Mouse (Mus musculus) ovary, adult 18-20 months (tissue): Measurements from ENCODE around the gene Gm5565.
"Not testable (repeated sequence)": the region's sequence is repeated elsewhere in the genome, so short reads cannot be mapped to it uniquely, and the experiment has no call there.

Experiments
- DNase-seq: peaks from one replicate; pipeline ENCODE4 v3.0.0; 2022; ENCODE audit warnings: low spot score, mixed read lengths

Gm5565 gene

GRCm38 (mm10) chr5:146160439-146160838, at the start of gene Gm5565:
Gm5565 (minus strand) TSS chr5:146160539.
- not testable (repeated sequence) for DNase-seq

GRCm38 (mm10) chr5:146205537-146205936, 45.2 kb upstream of the Gm5565 start:
- DNase-seq = no peak

- DNase-seq = no peak
Observed at GRCm38 (mm10) chr5:146203921-146204320, 43.6 kb upstream of the Gm5565 start.

- no peak for DNase-seq
Observed at GRCm38 (mm10) chr5:146200580-146200979, 40.2 kb upstream of the Gm5565 start.

- no peak for DNase-seq
Observed at GRCm38 (mm10) chr5:146199540-146199939, 39.2 kb upstream of the Gm5565 start.

GRCm38 (mm10) chr5:146199073-146199472, 38.7 kb upstream of the Gm5565 start:
- no peak for DNase-seq

- no peak for DNase-seq
Observed at GRCm38 (mm10) chr5:146193360-146193759, 33.0 kb upstream of the Gm5565 start.

- no peak for DNase-seq
Observed at GRCm38 (mm10) chr5:146190501-146191269, 30.3 kb upstream of the Gm5565 start.

GRCm38 (mm10) chr5:146190093-146190492, 29.8 kb upstream of the Gm5565 start:
- no peak for DNase-seq

- DNase-seq = no peak
Observed at GRCm38 (mm10) chr5:146188712-146189111, 28.4 kb upstream of the Gm5565 start.

GRCm38 (mm10) chr5:146188144-146188543, 27.8 kb upstream of the Gm5565 start:
- no peak for DNase-seq

- DNase-seq = peak; percentile 8
Observed at GRCm38 (mm10) chr5:146187441-146187840, 27.1 kb upstream of the Gm5565 start.

- DNase-seq = not testable (repeated sequence)
Observed at GRCm38 (mm10) chr5:146185204-146185603, 24.9 kb upstream of the Gm5565 start, which contains the start of gene 1700001J03Rik. 1700001J03Rik (minus strand) TSS chr5:146185304.

- DNase-seq = not testable (repeated sequence)
Observed at GRCm38 (mm10) chr5:146172744-146173143, 12.4 kb upstream of the Gm5565 start.

- DNase-seq = not testable (repeated sequence)
Observed at GRCm38 (mm10) chr5:146170621-146171020, 10.3 kb upstream of the Gm5565 start, which contains the start of gene Gm6309. Gm6309 (minus strand) TSS chr5:146170721.

- not testable (repeated sequence) for DNase-seq
Observed at GRCm38 (mm10) chr5:146158326-146158725, 2.0 kb downstream of the Gm5565 start.

GRCm38 (mm10) chr5:146150454-146150853, 9.9 kb downstream of the Gm5565 start:
- DNase-seq = no peak

GRCm38 (mm10) chr5:146147903-146148302, 12.4 kb downstream of the Gm5565 start:
- no peak for DNase-seq
